Mouse (Mus musculus) ES-Bruce4 (cell line): Measurements from ENCODE around the gene Ntrk2.

Experiments used
- CTCF ChIP-seq: IDR thresholded peaks from one replicate; pipeline ENCODE4 v1.8.1; 2011; ENCODE audit warnings: low read depth, low read length
- EP300 ChIP-seq: IDR thresholded peaks from 2 replicates; pipeline ENCODE4 v1.6.1; 2011; ENCODE audit warnings: low read depth, low read length; ENCODE audit not compliant: insufficient read depth

DNA sequence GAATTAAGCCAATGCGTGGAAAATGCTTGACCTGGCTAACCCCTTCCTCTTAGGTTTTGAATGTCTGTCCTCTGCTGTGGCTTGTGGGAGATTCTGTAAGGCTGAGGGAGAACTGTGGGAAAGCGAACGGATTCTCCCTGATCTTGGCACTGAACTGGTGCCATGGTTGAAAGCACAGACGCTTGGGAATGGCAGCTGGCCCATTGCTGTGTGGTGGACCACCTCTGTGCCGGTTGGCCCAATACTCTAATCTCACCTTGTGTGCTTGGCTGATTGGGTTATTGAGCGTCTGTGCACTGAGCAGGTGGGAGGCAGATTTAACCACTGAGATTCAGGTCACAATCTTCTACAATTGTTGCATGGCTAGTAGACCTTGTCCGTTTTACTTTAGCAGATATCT lies 18.4 kb downstream of the Ntrk2 start:
- TF ChIP-seq CTCF (no peak), EP300 (no peak)
